Mouse (Mus musculus): ENCODE results near the gene Timm22. TPM values are rescaled to one million over a fixed set of nuclear protein-coding genes. Genes with fewer than 3 reads are reported as not detected.

Timm22 gene
- 138 TPM in 2 replicates for polyA plus RNA-seq (2014; fragmentation: Nextera tagmentation; extraction: Ambion mirVana)

DNA sequence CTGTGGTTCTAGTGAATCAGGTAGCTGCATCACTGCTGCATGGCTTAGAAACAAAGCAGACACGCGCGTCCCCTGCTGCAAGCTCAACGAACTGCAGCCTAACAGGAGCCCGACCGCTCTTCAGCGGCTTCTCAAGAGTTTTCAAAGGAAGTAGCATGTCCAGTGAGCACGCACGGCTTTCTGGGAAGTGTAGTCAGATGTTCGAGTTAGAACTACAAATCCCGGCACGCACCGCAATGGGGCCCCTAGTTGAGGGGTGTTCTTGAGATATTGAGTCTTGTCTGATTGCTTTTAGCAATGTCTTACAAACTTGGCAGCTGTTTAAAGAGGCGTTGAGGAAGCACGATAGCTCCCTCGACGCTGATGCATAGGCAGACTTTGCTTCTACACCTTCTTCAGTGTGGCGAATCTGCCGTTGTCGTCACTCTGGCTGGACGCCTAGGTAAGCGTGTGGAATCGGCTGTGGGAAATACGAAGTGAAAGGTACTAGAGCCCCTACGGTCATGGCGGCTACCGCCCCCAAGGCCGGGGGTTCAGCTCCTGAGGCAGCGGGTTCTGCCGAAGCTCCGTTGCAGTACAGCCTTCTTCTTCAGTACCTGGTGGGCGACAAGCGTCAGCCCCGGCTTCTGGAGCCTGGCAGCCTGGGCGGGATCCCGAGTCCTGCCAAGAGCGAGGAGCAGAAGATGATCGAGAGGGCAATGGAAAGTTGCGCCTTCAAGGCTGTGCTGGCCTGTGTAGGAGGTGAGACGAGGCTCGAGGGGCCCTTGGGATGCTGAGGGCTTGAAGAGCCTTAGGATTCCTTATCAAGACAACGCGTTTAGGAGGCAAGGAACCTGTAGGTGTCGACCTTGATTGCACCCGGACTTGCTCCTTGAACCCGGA is at the start of gene Timm22:
TSS of gene Timm22 (plus strand) at position 251 of the 882 bp plus-strand sequence.
- Histone ChIP-seq H3K36me3 (replicated peaks; ENCODE audit: control insufficient read depth, insufficient read depth, low read depth, low read length) (no peaks in the 10 kb centered on the region), H3K4me2 (ENCODE audit: low read depth, low read length) (peak within 1 kb of the TSS; percentile 67), H3K27me3 (ENCODE audit: control insufficient read depth, insufficient read depth, low read length) (no peaks in the 10 kb centered on the region), H3K4me3 (ENCODE audit: low read depth, low read length) (peak within 1 kb of the TSS; percentile 91), H3K27ac (replicated peaks; ENCODE audit: low read depth, low read length) (peak within 1 kb of the TSS; percentile 57), H3K4me1 (ENCODE audit: control insufficient read depth, insufficient read depth, low read length) (no peaks in the 10 kb centered on the region), H3K9me3 (replicated peaks; ENCODE audit: control insufficient read depth, low read length) (no peaks in the 10 kb centered on the region), H3K9ac (replicated peaks; ENCODE audit: low read length) (peak within 1 kb of the TSS; percentile 93)
- under 1% methylated on average over 46 of the region's 46 CpGs for WGBS
- DNase-seq (ENCODE audit: low spot score) (peak; percentile 99), ATAC-seq (replicated peaks; ENCODE audit: insufficient number of reproducible peaks, low FRiP score, low TSS enrichment, low read depth) (peak; percentile 91)

DNA sequence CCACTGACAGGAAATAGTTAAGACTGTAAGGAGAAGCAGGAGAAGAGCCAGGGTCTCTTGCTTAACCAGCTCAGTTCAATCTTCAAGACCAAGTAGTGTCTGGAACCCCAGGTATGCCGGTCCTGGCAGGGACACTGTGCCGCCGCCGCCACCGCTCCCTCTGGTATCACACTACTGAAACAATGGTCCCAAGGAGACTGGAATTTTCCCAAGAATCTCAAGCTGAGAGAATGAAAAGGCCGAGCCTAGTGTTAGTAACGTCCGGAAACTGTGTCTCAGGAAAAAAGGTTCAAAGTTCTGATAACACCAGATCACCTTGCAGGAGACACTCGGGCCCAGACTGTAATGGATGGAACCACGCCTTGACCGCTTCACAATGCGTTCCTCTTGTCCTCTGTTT is 49.3 kb upstream of the Timm22 start:
- WGBS: 69% methylated on average over 12 of the region's 12 CpGs
- DNase-seq (ENCODE audit: low spot score) (no peak), ATAC-seq (replicated peaks; ENCODE audit: insufficient number of reproducible peaks, low FRiP score, low TSS enrichment, low read depth) (no peak)
- Histone ChIP-seq H3K4me1 (ENCODE audit: control insufficient read depth, insufficient read depth, low read length) (peaks cover 3% of the 10 kb centered on the region; the same call in 1 of the 2 replicates), H3K27ac (replicated peaks; ENCODE audit: low read depth, low read length) (no peak overlapping the region), H3K27me3 (ENCODE audit: control insufficient read depth, insufficient read depth, low read length) (no peaks in the 10 kb centered on the region), H3K4me3 (ENCODE audit: low read depth, low read length) (no peak overlapping the region), H3K36me3 (replicated peaks; ENCODE audit: control insufficient read depth, insufficient read depth, low read depth, low read length) (no peaks in the 10 kb centered on the region), H3K4me2 (ENCODE audit: low read depth, low read length) (no peak overlapping the region), H3K9ac (replicated peaks; ENCODE audit: low read length) (no peak overlapping the region), H3K9me3 (replicated peaks; ENCODE audit: control insufficient read depth, low read length) (no peaks in the 10 kb centered on the region)

DNA sequence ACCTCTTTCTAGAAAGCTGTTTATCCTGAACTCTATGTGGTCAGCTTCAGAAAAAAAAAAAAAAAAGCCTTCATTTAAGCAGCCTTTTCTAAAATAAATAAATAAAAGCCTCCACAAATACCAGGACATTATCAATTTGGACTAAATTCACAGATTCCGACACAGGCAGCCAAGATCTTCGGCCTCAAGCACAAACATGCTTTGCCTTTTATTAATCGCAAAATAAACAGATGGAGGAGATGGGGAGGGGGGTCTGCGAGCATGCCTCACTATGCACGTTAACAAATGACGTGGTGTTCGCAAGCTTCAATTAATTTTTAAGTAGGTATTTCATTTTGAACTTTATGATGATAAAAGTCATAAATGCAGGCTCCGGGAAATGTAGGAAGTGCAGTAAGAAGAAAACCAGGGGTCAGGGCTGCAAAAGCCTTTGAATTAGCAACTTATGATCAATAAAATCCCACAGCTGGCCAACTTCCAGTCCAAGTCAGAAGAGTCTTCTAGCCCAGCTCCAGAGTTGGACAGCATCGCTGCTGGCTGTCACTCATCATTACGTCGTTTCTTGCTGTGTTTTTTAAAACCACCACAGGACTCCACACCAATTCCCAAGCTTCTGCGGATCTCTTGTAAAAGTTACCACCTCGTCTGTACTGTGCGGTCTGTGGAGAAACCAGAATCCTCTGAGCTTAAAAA is 48.0 kb upstream of the Timm22 start:
- 55% methylated on average over 14 of the region's 14 CpGs for WGBS
- Histone ChIP-seq H3K9me3 (replicated peaks; ENCODE audit: control insufficient read depth, low read length) (no peaks in the 10 kb centered on the region), H3K36me3 (replicated peaks; ENCODE audit: control insufficient read depth, insufficient read depth, low read depth, low read length) (no peaks in the 10 kb centered on the region), H3K4me1 (ENCODE audit: control insufficient read depth, insufficient read depth, low read length) (peaks cover 6% of the 10 kb centered on the region), H3K27ac (replicated peaks; ENCODE audit: low read depth, low read length) (no peak overlapping the region), H3K27me3 (ENCODE audit: control insufficient read depth, insufficient read depth, low read length) (no peaks in the 10 kb centered on the region), H3K4me3 (ENCODE audit: low read depth, low read length) (no peak overlapping the region), H3K9ac (replicated peaks; ENCODE audit: low read length) (no peak overlapping the region), H3K4me2 (ENCODE audit: low read depth, low read length) (no peak overlapping the region)
- DNase-seq (ENCODE audit: low spot score): no peak
- no peak for ATAC-seq (replicated peaks; ENCODE audit: insufficient number of reproducible peaks, low FRiP score, low TSS enrichment, low read depth)

DNA sequence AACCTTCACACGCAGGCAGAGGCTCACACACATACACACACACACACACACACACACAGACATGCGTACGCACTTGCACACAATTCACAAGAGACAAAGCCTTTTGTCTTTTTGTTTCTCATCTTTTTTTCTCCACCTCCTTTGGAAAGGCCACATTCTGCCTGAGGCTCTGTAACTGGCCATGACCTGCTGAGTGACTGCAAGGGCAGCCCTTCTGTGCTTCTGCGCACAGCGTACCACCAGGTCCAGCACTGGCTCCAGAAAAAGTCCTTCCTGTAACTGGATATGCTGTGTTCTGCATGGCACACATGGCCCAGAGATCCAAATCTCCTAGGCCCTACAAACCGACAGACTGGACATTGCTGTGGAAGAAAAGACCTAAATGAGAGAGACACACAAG is 46.5 kb upstream of the Timm22 start:
- Histone ChIP-seq H3K36me3 (replicated peaks; ENCODE audit: control insufficient read depth, insufficient read depth, low read depth, low read length) (no peaks in the 10 kb centered on the region), H3K27me3 (ENCODE audit: control insufficient read depth, insufficient read depth, low read length) (no peaks in the 10 kb centered on the region), H3K9ac (replicated peaks; ENCODE audit: low read length) (no peak overlapping the region), H3K4me2 (ENCODE audit: low read depth, low read length) (no peak overlapping the region), H3K4me1 (ENCODE audit: control insufficient read depth, insufficient read depth, low read length) (peaks cover 6% of the 10 kb centered on the region), H3K27ac (replicated peaks; ENCODE audit: low read depth, low read length) (no peak overlapping the region), H3K4me3 (ENCODE audit: low read depth, low read length) (no peak overlapping the region), H3K9me3 (replicated peaks; ENCODE audit: control insufficient read depth, low read length) (no peaks in the 10 kb centered on the region)
- ATAC-seq (replicated peaks; ENCODE audit: insufficient number of reproducible peaks, low FRiP score, low TSS enrichment, low read depth) (no peak), DNase-seq (ENCODE audit: low spot score) (no peak)
- WGBS: 55% methylated on average over 6 of the region's 6 CpGs

DNA sequence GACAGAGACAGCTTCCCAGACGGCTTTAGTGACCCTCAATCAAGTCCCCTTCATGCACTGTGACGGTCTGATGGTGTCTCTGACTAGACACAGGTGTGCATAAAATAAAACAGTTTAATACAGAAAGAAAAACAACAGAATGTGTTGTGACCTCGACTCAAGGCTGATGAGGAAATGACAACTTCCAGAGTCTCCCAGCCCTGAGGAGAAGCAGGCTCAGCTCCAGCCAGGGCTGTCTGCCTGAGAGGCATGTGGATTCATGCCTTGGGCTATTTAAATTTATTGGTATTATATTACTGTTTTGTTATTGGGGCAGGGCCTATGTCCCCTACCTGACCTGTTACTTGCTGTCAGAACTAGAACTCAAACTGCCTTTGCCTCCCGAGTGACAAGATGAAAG is 45.3 kb upstream of the Timm22 start:
- H3K4me2 ChIP-seq (ENCODE audit: low read depth, low read length): no peak overlapping the region
- ATAC-seq (replicated peaks; ENCODE audit: insufficient number of reproducible peaks, low FRiP score, low TSS enrichment, low read depth): no peak
- no peak overlapping the region for H3K4me3 ChIP-seq (ENCODE audit: low read depth, low read length)
- no peaks in the 10 kb centered on the region for H3K36me3 ChIP-seq (replicated peaks; ENCODE audit: control insufficient read depth, insufficient read depth, low read depth, low read length)
- 50% methylated on average over 4 of the region's 4 CpGs for WGBS
- H3K9me3 ChIP-seq (replicated peaks; ENCODE audit: control insufficient read depth, low read length): no peaks in the 10 kb centered on the region
- H3K27ac ChIP-seq (replicated peaks; ENCODE audit: low read depth, low read length): no peak overlapping the region
- peaks cover 6% of the 10 kb centered on the region for H3K4me1 ChIP-seq (ENCODE audit: control insufficient read depth, insufficient read depth, low read length)
- DNase-seq (ENCODE audit: low spot score): no peak
- H3K9ac ChIP-seq (replicated peaks; ENCODE audit: low read length): no peak overlapping the region
- no peaks in the 10 kb centered on the region for H3K27me3 ChIP-seq (ENCODE audit: control insufficient read depth, insufficient read depth, low read length)

DNA sequence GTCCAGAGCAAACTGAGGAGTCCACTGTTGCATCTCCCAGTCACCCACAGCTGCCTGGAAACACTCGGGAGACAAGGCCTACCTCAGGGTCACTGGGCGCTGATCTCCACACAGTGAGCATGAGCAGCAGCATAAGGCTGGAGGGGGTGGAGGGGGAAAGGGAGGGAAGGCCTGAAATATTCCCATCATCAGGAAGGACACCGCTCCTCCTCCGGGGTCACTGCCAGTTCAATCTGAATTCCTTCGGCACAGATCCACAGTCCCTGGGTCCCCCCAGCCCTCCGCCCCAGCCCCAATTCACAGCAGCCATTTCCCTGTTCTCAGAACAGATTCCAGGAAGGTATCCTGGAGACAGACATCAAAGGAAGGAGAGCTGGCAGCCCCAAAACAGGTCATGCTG is 43.6 kb upstream of the Timm22 start:
- Histone ChIP-seq H3K4me1 (ENCODE audit: control insufficient read depth, insufficient read depth, low read length) (peaks cover 6% of the 10 kb centered on the region), H3K36me3 (replicated peaks; ENCODE audit: control insufficient read depth, insufficient read depth, low read depth, low read length) (no peaks in the 10 kb centered on the region), H3K27ac (replicated peaks; ENCODE audit: low read depth, low read length) (no peak overlapping the region), H3K4me3 (ENCODE audit: low read depth, low read length) (no peak overlapping the region), H3K4me2 (ENCODE audit: low read depth, low read length) (no peak overlapping the region), H3K9ac (replicated peaks; ENCODE audit: low read length) (no peak overlapping the region), H3K27me3 (ENCODE audit: control insufficient read depth, insufficient read depth, low read length) (no peaks in the 10 kb centered on the region), H3K9me3 (replicated peaks; ENCODE audit: control insufficient read depth, low read length) (no peaks in the 10 kb centered on the region)
- 16% methylated on average over 6 of the region's 6 CpGs for WGBS
- ATAC-seq (replicated peaks; ENCODE audit: insufficient number of reproducible peaks, low FRiP score, low TSS enrichment, low read depth) (peak; percentile 58; the same call in 1 of the 2 replicates), DNase-seq (ENCODE audit: low spot score) (no peak)

DNA sequence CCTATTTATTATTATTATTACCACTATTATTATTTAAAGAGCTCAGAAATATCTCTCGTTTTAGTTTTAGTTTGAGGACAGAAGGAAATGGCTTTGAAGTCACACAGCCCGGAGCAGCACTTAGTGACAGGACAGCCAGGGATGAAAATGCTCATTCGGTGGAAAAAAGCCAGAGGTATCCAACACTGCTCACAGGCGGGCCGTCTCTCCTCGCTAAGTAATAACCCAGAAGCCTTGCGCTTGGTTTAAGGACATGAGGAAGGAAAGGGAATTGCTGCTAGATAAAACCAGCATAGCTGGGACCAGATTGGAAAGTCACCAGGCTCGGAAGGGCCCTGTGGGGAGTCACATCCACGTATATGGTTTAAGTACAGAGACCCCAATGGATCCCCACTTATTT is 43.1 kb upstream of the Timm22 start:
- H3K27me3 ChIP-seq (ENCODE audit: control insufficient read depth, insufficient read depth, low read length): no peaks in the 10 kb centered on the region
- 0 out of 2 replicates have a peak overlapping the region, but pooled peaks have one; percentile 1 for H3K27ac ChIP-seq (replicated peaks; ENCODE audit: low read depth, low read length)
- no peaks in the 10 kb centered on the region for H3K9me3 ChIP-seq (replicated peaks; ENCODE audit: control insufficient read depth, low read length)
- H3K36me3 ChIP-seq (replicated peaks; ENCODE audit: control insufficient read depth, insufficient read depth, low read depth, low read length): no peaks in the 10 kb centered on the region
- DNase-seq (ENCODE audit: low spot score): no peak
- no peak overlapping the region; the same call in 1 of the 2 replicates for H3K4me2 ChIP-seq (ENCODE audit: low read depth, low read length)
- 35% methylated on average over 9 of the region's 9 CpGs for WGBS
- H3K9ac ChIP-seq (replicated peaks; ENCODE audit: low read length): no peak overlapping the region
- no peak for ATAC-seq (replicated peaks; ENCODE audit: insufficient number of reproducible peaks, low FRiP score, low TSS enrichment, low read depth)
- no peak overlapping the region for H3K4me3 ChIP-seq (ENCODE audit: low read depth, low read length)
- H3K4me1 ChIP-seq (ENCODE audit: control insufficient read depth, insufficient read depth, low read length): peaks cover 6% of the 10 kb centered on the region

DNA sequence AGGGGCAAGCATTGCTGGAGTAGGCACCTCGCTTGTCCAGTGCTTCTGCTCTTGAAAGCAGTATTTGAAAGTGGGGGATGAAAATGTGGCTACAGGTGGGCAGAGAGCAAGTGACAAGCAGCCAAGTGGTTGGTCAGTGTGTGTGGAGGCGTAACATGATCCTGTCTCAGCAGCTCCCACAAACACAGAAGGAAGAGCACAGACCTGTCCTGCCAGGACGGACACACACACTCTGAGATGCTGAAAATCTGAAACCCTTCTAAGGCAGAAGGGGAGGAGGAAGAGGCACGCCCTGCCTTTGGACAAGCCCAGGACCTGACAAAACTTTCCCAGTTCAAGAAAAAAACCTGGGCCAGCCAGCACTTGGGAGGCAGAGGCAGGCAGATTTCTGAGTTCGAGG is 42.7 kb upstream of the Timm22 start:
- H3K4me3 ChIP-seq (ENCODE audit: low read depth, low read length): no peak overlapping the region
- no peak overlapping the region for H3K9ac ChIP-seq (replicated peaks; ENCODE audit: low read length)
- no peak overlapping the region; the same call in 1 of the 2 replicates for H3K4me2 ChIP-seq (ENCODE audit: low read depth, low read length)
- no peaks in the 10 kb centered on the region for H3K27me3 ChIP-seq (ENCODE audit: control insufficient read depth, insufficient read depth, low read length)
- peaks cover 6% of the 10 kb centered on the region for H3K4me1 ChIP-seq (ENCODE audit: control insufficient read depth, insufficient read depth, low read length)
- no peaks in the 10 kb centered on the region for H3K36me3 ChIP-seq (replicated peaks; ENCODE audit: control insufficient read depth, insufficient read depth, low read depth, low read length)
- 69% methylated on average over 5 of the region's 5 CpGs for WGBS
- ATAC-seq (replicated peaks; ENCODE audit: insufficient number of reproducible peaks, low FRiP score, low TSS enrichment, low read depth) (no peak), DNase-seq (ENCODE audit: low spot score) (no peak)
- H3K9me3 ChIP-seq (replicated peaks; ENCODE audit: control insufficient read depth, low read length): no peaks in the 10 kb centered on the region
- 0 out of 2 replicates have a peak overlapping the region, but pooled peaks have one; percentile 1 for H3K27ac ChIP-seq (replicated peaks; ENCODE audit: low read depth, low read length)
